Mouse (Mus musculus) embryonic facial prominence, embryonic 13.5 days (tissue): Measurements from ENCODE around the gene Brd3os. TPM values are rescaled to one million over a fixed set of nuclear protein-coding genes. Genes with fewer than 3 reads are reported as not detected.

Experiments
- ATAC-seq: fragments of 200-750 bp; cut with Nextera tagmentation; 2 replicates; pipeline ENCODE4 v1.8.0; 2017; ENCODE audit warnings: low read depth; ENCODE audit not compliant: insufficient number of reproducible peaks, insufficient read depth, low FRiP score, low TSS enrichment
- H3K27ac ChIP-seq: fragments of 300-500 bp; sonication (generic); 2 replicates; pipeline ENCODE4 v1.5.1; 2015; ENCODE audit warnings: moderate library complexity, mild to moderate bottlenecking, inconsistent platforms
- H3K27me3 ChIP-seq: fragments of 300-500 bp; sonication (generic); 2 replicates; pipeline ENCODE4 v1.6.1; 2015; ENCODE audit warnings: mild to moderate bottlenecking, inconsistent platforms
- H3K36me3 ChIP-seq: fragments of 300-500 bp; sonication (generic); 2 replicates; pipeline ENCODE4 v1.6.1; 2015; ENCODE audit warnings: mild to moderate bottlenecking, inconsistent platforms
- H3K4me1 ChIP-seq: fragments of 300-500 bp; sonication (generic); 2 replicates; pipeline ENCODE4 v1.6.1; 2015; ENCODE audit warnings: inconsistent platforms
- H3K4me2 ChIP-seq: fragments of 300-500 bp; sonication (generic); 2 replicates; pipeline ENCODE4 v1.6.1; 2015; ENCODE audit warnings: moderate library complexity, mild to moderate bottlenecking, inconsistent platforms
- H3K4me3 ChIP-seq: fragments of 300-500 bp; sonication (generic); 2 replicates; pipeline ENCODE4 v1.5.1; 2015; ENCODE audit warnings: mild to moderate bottlenecking, inconsistent platforms
- H3K9ac ChIP-seq: fragments of 300-500 bp; sonication (generic); 2 replicates; pipeline ENCODE4 v1.6.1; 2015; ENCODE audit warnings: mild to moderate bottlenecking, inconsistent platforms
- H3K9me3 ChIP-seq: fragments of 300-500 bp; sonication (generic); 2 replicates; pipeline ENCODE4 v1.6.1; 2016; ENCODE audit warnings: inconsistent platforms
- WGBS: fragments of 180-500 bp; shearing (Covaris S2); methylation state at CpG from one replicate; pipeline ENCODE4 v1.1.7; 2015; ENCODE audit warnings: mixed read lengths; 5-methylcytosine and 5-hydroxymethylcytosine counted together
- microRNA-seq: library from miRNA; unstranded; fragments of <30 nt; microRNA quantifications from one replicate; pipeline ENCODE4, GENCODE M21; 2016
- polyA plus RNA-seq: library from polyadenylated mRNA; unstranded; fragments of >200 nt; fragmentation: Nextera tagmentation; extraction: Ambion mirVana; gene quantifications from 2 replicates; pipeline ENCODE4 v1.2.1, GENCODE M21; 2015

The Brd3os gene
- polyA plus RNA-seq, 1 experiment from 2014 or later: 15.7 TPM

GRCm38 (mm10) chr2:27486725-27487124 lies 44.6 kb downstream of the Brd3os start:
- WGBS: 50% methylated on average over 4 of the region's 4 CpGs
- Histone ChIP-seq H3K27ac (no peak overlapping the region), H3K9me3 (no peaks in the 10 kb centered on the region), H3K4me3 (no peak overlapping the region), H3K9ac (no peak overlapping the region), H3K4me2 (no peak overlapping the region), H3K36me3 (no peaks in the 10 kb centered on the region), H3K27me3 (no peaks in the 10 kb centered on the region), H3K4me1 (no peaks in the 10 kb centered on the region)
- ATAC-seq: no peak

DNA sequence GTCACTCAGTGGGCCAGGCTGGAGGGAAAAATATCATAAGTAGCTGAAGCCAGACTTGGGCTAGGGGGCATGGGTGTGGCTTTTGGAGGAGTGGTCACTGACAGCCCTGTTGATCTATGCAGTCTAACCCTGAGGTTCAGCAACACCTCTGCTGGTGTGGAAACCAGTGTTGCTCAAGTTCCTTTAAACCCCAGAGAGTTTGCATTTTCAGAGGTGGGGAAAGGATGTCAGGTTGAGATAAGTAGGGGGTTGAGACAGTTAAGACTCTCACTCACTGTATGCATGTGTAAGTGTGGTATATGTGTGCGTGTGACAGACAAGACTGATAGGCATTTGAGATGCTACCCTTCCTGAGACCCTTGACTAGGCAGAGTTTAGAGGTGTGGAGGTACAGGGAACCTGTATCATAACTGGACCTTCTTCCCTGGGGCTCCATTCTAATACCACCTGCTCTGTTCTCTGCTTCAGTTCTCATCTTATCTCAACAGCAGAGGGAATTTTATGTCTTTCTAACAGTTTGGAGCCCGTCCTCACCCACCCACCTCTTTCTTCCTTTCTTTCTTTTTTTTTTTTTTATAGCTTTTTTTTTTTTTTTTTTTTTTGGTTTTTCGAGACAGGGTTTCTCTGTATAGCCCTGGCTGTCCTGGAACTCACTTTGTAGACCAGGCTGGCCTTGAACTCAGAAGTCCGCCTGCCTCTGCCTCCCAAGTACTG lies 45.4 kb downstream of the Brd3os start:
- H3K9me3 ChIP-seq: no peaks in the 10 kb centered on the region
- no peak overlapping the region for H3K27ac ChIP-seq
- WGBS: 87% methylated on average over 3 of the region's 4 CpGs
- H3K9ac ChIP-seq: no peak overlapping the region
- H3K4me3 ChIP-seq: no peak overlapping the region
- no peaks in the 10 kb centered on the region for H3K27me3 ChIP-seq
- H3K4me1 ChIP-seq: no peaks in the 10 kb centered on the region
- no peaks in the 10 kb centered on the region for H3K36me3 ChIP-seq
- ATAC-seq: no peak
- no peak overlapping the region for H3K4me2 ChIP-seq

GRCm38 (mm10) chr2:27488362-27488761 lies 46.2 kb downstream of the Brd3os start:
- Histone ChIP-seq H3K27ac (no peak overlapping the region), H3K36me3 (no peaks in the 10 kb centered on the region), H3K4me1 (no peaks in the 10 kb centered on the region), H3K4me3 (no peak overlapping the region), H3K9ac (no peak overlapping the region), H3K27me3 (no peaks in the 10 kb centered on the region), H3K4me2 (no peak overlapping the region), H3K9me3 (no peaks in the 10 kb centered on the region)
- ATAC-seq: no peak
- WGBS: 88% methylated on average over 1 of the region's 1 CpGs

DNA sequence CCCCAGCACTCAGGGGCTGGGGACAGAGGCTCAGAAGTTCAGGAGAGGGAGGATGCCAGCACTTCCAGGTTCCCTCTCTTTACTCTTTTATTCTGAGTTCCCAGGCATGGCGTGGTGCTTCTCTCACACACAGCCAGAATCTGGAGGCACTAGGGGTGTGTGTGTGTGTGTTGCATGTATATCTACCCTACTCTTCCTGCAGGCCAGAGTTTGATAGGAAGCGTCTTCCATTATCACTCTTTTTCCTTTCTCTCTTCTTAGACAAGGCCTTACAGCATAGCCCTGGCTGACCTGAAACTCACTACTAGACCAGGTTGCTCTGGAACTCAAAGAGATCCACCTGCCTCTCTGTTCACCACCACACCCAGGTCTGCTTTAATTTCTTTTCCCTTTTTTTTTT lies 48.8 kb downstream of the Brd3os start:
- no peaks in the 10 kb centered on the region for H3K36me3 ChIP-seq
- no peak overlapping the region for H3K4me3 ChIP-seq
- no peak overlapping the region for H3K27ac ChIP-seq
- WGBS: 90% methylated on average over 2 of the region's 2 CpGs
- no peak overlapping the region for H3K9ac ChIP-seq
- H3K4me1 ChIP-seq: no peaks in the 10 kb centered on the region
- no peaks in the 10 kb centered on the region for H3K27me3 ChIP-seq
- H3K4me2 ChIP-seq: no peak overlapping the region
- no peaks in the 10 kb centered on the region for H3K9me3 ChIP-seq
- ATAC-seq: no peak

Small RNA genes lying within 50 kb of the gene (microRNA-seq; reads per million reads assigned to microRNA genes)
- gene Gm24049: not detected
- gene Mir7578: not detected

Other genes starting within 250 kb of the Brd3os start
- 5.1 and 5.8 TPM in 2 replicates for gene Sardh, start 194.0 kb upstream of the Brd3os start, polyA plus RNA-seq
- gene Vav2, start 15.3 kb upstream of the Brd3os start, polyA plus RNA-seq: 5.2 and 5.4 TPM in 2 replicates
- 116 and 138 TPM in 2 replicates for gene Brd3, start 65.3 kb downstream of the Brd3os start, polyA plus RNA-seq
- gene Wdr5, start 72.8 kb downstream of the Brd3os start, polyA plus RNA-seq: 57.4 and 57.9 TPM in 2 replicates
- 16.7 and 18.7 TPM in 2 replicates for gene Rxra, start 234.1 kb downstream of the Brd3os start, polyA plus RNA-seq